Mouse (Mus musculus) T-helper 17 cell (primary cell): ENCODE measurements around the gene Slc38a9.

Experiments
- in situ Hi-C, 2 experiments: fragments of 300-600 bp; cut with MboI, MseI; formaldehyde crosslinking; loops; 1 replicate in 1 of 2; 2 replicates in 1 of 2; pipeline ENCODE4 v1.15.1; 2025; ENCODE audit warnings: high pct_unique_total_duplicates in 2 of 2

Slc38a9 gene

DNA sequence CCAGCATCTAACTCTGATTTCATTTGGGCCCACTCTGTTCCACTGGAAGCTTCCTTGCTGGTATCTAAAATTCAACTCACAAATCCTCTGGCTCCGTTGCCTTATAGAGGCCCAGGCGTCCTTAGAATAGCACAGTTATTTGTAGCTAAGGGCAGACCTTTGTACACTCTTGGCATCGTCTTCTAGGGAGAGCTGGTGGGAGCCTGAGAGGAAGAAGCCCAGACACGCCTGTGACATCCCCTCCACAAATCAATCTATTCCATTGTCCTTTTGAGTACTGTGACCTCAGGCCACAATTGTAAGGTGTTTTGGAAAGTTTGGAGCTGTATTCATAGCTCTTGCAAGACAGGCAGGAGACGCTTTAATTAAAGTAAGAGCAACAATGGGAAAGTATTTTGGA is 104.0 kb downstream of the Slc38a9 start:
- in situ Hi-C loops, result no loop called here

DNA sequence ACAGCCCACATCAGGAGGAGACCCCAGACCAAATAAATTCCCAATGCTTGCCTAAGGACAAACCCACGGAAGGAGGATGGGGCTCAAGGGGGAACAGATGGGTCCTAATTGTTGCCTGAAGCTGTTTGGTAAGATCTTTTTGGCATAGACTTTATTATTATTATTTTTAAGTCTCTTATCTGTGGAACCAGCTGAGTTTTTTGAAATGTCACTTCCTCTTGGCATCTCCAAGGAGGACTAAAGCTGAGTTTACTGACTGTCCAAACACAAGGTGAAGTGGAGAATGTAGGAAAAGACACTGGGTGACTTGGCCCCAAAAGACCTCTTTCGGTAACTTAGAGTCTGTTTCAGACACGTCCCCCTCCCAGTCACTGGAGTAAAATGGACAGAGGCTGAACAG is 105.1 kb downstream of the Slc38a9 start:
- in situ Hi-C loops, result no loop called here

DNA sequence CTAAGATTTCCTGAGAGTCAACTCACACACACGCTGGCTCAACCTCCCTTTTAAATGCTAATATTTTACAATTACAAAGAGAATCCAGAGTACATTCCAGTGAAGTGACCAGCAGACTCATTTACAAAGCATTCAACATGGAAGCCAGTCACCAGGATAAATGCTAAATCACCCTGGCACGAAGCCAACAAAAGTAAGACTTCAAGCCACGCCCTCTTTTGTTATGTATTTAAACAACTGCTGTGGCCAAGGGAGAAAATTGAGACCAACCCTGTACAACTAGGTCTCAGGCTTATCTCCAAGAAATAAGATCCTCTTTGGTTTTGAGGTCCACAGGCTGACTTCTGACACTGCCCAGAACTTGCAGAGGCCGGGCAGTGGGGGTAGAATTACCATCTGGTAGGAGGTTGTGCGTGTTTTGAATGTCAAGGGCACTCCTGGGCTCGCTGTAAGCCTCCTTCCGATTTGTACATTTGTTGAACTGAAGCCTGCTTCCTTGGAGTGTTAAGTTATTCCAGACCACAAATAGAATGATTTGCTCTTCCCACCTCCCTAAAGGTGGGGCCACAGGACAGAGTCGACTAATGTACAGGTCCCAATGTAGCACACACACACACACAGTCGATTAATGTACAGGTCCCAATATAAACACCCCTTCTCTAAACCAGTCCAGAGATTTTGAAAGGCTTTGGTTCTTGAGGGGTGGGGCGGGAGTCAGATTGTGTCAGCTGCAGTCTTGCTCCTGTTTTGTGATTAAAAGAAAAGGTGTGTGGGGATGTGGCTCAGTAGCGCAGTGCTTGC is 110.2 kb downstream of the Slc38a9 start:
- in situ Hi-C loops, result no loop called here

DNA sequence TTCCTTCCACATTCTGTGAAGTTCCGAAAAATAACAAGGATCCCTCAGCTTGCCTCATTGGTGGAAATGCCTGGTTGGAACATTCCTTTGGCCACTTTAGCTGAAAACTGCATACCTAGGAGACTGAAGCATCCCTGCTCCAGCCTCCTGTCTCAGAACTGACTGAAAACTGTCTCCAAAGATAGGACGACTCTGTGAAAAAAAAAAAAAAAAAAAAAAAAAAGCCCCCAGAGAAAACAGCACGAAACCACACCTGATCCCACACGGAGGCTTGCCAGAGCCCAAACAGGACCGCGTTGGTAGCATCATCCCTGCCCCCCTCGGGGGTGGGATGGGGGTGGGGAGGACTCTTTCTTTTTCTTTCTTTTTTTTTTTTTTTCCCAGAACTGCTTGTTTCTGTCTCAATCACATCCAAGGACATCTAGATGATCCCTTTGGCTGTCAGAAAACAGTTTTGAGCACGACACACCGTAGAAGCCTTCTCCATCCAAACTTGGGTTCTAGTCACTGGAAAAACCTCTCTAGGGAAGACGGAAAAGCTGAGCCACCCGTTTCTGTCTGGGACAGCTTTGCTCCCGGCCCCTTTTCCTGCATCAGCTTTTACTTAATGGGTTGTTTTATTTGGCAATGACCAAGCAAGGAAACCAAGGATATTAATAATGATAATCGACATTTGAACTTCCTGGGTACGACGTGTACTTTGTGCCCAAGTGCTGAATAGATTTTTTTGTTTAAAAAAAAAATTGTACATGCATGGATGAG is 111.1 kb downstream of the Slc38a9 start:
- in situ Hi-C loops, result no loop called here

DNA sequence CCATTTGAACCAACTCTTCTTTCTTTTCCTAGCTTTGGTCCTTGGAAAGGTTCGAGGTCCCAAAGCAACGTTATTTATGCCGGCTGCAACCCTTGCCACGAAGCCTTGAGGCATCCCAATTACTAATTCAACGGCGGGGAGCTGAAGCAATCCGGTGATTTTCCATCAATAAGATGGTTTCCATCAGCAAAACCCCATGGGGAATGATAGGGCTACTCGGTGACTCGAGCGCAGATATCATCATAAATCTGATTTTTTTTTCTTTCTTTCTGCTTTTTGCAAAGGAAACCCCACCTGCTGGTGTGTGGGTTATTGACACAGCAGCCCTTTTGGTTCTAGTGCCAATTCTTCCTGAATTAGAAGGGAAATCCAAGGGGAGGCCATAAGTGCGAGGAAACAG is 111.7 kb downstream of the Slc38a9 start:
- in situ Hi-C loops, result no loop called here

DNA sequence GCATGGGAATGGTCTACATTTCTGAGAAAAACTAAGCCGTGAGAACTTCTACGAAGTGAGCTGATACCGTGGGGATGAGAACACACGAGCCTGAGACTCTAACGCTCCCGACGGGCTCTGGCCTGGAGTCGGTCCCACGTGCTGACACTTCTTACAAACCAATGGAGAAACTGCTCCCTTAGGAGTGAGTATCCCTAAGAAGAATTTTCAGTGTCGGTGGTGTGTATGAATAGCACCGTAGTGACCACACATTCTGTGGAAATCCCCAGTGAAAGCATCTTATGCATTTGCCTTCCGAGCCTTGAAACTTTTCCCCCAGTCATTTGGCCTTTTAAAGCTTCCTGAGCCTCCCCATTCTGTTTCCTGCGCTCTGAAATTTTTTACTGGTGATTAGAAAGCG is 112.3 kb downstream of the Slc38a9 start:
- in situ Hi-C loops, result no loop called here

DNA sequence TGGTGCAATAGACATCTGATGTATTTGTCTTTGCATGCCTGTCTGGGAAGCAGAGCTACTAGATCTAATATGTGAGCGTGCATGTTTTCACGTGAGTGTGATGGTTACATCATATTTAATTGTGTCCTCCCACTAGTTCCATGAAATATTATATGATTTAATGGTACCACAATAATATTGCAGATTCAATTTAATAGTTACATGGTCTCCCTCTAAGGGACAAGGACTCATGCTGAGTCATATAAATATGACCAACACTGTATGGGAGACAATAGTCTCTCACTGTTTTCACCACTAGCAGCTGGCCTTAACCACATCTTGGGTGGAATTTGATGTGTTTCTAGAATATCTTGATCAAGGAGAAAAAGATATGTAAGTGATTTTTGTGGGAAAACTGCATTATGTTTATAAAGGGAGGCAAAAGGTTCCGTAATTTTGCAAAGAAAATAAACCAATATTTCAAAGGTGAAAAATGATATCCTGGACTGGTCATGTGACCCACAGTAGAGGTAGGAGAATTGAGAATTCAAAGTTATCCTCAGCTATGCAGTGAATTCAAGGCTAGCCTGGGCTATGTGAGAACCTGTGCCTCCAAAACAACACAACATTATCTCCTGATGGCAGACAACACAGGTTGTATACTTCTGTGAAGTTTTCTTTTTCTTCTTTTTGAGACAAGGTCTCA is 113.6 kb downstream of the Slc38a9 start:
- in situ Hi-C loops, result no loop called here

DNA sequence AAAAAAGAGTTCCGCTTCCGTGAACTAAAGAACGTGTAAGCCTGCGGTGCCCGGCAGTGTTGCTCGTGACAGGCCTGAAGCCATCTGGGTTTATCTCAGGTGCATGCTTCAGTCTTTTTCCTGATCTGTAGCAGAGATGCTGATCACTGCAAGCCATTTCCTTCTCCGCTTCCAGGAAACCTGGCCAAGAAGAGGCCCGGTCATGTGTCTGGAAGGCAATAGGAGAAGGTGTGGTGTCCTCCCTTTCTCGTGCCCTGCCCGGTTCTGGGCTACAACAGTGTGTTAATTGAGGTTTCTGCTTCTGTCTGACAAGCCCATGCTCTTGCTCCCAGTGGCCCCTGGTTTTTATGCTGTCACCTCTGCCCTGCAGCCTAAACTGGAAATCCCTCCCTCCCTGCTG is 115.3 kb downstream of the Slc38a9 start:
- in situ Hi-C loops, result no loop called here

DNA sequence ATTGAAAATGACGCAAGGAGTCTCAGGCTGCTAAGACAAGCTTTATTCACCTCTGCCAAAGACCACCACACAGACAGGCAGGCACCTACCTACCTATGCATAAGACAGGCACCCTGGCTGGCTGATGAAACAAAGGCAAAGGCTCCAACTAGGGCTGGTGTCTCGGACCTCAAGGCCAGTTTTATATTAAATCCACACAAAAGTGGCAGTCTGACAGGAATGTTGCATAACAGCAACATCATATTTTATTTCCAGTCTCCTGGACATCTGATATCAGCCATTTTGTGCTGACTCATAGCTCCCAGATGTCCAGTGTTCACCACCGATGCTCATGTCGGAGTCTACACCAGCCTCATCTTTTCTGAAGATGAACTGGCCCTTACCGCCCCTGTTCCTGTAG is 117.9 kb downstream of the Slc38a9 start:
- in situ Hi-C loops, result no loop called here

DNA sequence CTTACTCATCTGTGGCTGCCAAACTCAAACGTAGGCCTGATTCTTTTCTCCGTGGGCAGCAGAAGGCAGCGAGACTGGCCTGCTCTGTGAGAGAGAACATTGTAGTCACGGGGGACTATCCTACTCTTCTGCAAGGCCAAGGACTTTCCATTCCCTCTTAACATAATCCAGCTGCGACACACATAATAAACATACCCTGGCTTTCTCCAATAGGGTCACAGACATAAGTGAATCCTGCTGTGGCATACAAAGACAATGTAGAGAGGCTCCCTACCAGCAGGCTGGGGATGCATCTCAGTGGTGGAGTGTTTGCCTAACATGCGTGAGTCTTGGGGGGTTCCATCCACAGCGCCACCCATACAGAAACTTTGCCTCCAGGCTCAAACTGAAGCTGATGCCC is 124.8 kb downstream of the Slc38a9 start:
- in situ Hi-C loops, result no loop called here

DNA sequence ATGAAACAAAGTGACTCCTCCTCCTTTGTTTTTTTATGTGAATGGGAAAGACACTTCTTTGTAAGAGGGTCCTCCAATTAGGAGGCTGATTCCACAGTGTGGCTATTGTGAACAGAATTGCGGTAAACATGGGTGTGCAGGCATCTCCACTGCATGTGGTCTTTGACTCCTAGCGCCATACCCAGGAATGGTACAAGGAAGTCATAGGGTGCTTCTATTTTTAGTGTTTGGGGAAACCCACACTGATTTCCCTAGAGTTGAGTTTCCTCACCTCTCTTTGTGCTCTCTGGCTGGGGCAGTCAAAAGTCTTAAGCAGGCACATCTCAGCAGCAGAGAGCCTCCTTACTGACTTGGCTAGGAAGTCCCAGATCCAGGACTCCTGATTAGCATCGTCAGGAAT is 125.6 kb downstream of the Slc38a9 start:
- in situ Hi-C loops, result no loop called here

DNA sequence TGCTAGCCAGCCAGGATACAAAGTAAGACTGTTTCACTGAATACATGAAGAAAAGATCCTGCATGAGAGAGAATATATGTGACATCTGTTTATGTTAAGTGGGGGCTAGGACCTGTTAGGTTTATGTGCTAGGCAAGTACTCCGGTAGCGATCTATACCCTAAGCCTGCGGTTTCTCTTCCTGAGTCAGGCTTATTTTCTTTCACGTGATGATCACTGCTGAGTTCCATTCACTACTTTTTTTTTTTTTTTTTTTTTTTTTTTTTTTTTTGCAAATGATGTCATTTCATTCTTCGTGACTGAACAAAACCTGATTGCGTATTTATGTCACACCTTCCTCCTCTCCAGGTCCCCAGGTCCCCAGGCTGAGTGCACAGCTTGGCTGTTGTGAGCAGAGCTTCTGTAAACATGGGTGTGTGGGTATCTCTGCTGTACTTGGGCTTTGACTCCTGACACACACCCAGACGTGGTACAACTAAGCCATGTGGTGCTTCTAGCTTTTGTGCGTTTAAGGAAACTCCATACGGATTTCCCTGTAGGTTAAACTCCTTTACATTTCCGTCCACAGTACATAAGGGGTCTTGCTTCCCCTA is 126.5 kb downstream of the Slc38a9 start:
- in situ Hi-C loops, result no loop called here
